Mouse (Mus musculus): ENCODE data around the gene Prg3.

DNA sequence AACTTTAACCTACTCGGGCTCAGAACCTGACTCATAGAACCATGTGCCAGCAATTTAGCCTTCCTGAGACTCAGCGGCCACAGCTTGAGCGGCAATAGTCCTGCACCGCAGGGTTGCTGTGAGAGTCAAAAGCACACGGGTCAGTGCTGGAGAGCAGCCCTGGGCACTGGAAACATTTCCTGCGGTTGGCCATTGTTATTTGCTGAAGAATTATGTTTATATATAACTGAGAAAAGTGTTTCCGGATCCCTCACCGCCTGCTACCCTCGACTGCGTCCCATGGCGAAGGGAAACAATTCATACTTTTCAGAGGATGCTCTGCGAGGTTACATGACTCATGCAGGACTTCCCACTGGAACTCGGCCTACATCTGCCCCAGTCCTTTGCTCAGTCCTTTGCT, 13.5 kb downstream of the Prg3 start:
- TF ChIP-seq CTCF (IDR thresholded peaks at IDR 0.05; ENCODE audit: control insufficient read depth, insufficient read depth, insufficient read length) = no peak
- no peak for TF ChIP-seq CEBPB (IDR thresholded peaks at IDR 0.05; ENCODE audit: low read depth)
- TF ChIP-seq USF1 (IDR thresholded peaks at IDR 0.05; ENCODE audit: low read depth) = no peak
- peak; percentile 54 for TF ChIP-seq MAX (IDR thresholded peaks at IDR 0.05)
- no peak for TF ChIP-seq MYOD1 (IDR thresholded peaks at IDR 0.05; ENCODE audit: control insufficient read depth, insufficient read length, low read depth)
- no peak for TF ChIP-seq MYOG (IDR thresholded peaks at IDR 0.05; ENCODE audit: control insufficient read depth, extremely low read depth, insufficient read length)
- peak; percentile 63 for TF ChIP-seq FOSL1 (IDR thresholded peaks at IDR 0.05; ENCODE audit: insufficient read depth, low read length, poor library complexity, severe bottlenecking)

Measured in C2C12 (cell line).